Mouse (Mus musculus): ENCODE measurements around the gene Spata31d1d.
"Not testable (repeated sequence)": the region's sequence is repeated elsewhere in the genome, so short reads cannot be mapped to it uniquely, and the experiment has no call there.

The Spata31d1d gene

DNA sequence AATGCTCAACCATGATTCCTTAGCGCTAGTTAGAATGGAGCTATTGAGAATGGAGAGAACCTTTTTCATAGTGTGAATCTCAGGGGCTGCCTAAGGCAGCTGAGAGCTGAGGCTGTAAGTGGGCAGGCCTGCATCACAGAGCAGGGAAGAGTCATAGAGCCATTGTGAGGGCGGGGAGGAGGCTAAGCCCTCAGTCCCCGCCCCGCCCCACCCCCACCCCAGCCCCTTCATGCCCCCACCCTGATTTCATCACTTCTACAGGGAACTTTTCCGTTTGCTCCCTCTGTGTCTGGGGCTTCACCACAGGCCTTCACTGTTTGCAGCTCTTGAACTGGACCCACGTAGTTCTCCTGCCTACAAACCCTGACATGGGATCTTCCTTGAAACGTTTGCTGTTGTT, at the start of gene Spata31d1d:
TSS of gene Spata31d1d (minus strand) at position 101 of the 400 bp plus-strand sequence.
- no peak for DNase-seq (ENCODE audit: low spot score in 2 of 2)

DNA sequence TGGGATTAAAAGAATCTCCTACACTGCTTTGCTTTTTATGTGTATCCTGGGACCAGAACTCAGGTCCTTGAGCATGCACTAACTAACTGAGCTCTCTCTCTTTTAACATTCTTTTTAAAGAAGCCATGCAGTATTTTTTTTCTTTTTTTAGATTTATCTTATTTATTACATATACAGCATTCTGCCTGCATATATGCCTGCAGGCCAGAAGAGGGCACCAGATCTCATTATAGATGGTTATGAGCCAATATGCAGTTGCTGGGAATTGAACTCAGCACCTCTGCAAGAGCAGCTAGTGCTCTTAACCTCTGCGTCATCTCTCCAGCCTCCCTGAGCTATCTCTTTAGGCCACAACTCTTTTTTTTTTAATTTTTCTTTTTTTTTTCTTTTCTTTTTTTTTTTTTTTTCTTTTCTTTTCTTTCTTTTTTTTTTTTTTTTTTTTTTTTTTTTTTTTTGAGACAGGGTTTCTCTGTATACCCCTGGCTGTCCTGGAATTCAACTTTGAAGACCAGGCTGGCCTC, 48.3 kb upstream of the Spata31d1d start:
- DNase-seq (ENCODE audit: low spot score in 2 of 2): not testable (repeated sequence)

DNA sequence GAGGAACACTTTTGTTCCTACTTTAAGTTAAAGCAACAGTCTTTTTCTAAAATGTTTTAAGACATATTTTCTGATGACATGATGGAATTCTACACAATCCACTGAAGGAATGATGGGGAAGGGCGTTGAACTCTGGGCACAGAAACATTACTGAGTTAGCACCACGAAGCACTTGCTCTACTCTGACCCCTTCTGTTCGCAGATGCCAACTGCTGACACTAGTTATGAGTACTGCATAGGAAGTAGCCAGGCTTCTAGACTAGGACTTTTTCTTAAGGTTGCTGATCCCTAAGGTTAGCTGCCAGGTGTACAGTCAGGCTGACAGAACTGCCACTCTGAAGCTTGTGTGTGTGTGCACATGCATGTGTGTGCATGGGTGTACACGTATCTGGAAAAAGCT, 47.7 kb upstream of the Spata31d1d start:
- no peak for DNase-seq (ENCODE audit: low spot score in 2 of 2)

DNA sequence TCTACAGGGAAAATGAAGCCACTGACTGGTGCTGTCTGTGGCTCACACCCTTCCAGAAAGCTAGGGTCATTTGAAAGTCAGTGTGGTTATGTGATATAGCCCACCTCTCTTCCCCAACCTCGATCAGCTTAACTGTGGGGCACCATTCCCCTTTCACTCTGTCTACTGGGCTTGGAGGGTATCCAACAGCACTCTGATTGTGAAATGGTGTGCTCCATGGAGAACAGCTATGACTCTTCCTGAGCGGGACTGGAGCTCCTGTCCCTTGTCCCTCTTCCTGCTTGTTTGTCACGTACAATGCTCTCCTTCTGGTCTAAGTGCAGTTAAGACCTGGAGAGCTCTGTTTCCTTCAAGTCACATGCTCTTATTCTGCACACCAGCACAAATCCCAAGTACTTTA, 43.6 kb upstream of the Spata31d1d start:
- DNase-seq (ENCODE audit: low spot score in 2 of 2): no peak

DNA sequence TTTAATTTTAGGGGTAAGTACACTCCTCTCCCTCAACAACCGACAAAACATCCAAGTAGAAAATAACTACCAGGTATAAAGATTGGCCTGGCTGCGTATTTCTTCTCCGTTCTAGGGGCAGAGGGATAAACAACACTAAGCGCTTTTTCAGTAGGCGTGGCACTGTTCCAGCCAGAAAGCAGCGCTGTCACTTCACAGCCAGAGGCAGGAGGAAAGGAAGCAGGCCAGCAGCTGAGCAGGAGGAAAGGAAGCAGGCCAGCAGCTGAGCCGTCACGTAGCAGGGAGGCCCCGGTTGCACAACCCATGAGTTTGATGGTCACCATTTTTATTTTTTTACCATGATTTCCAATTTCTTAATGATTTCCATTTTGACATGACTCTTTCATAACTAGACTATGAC, 39.7 kb upstream of the Spata31d1d start:
- peak; percentile 37 to 76 for DNase-seq (ENCODE audit: low spot score in 2 of 2)

DNA sequence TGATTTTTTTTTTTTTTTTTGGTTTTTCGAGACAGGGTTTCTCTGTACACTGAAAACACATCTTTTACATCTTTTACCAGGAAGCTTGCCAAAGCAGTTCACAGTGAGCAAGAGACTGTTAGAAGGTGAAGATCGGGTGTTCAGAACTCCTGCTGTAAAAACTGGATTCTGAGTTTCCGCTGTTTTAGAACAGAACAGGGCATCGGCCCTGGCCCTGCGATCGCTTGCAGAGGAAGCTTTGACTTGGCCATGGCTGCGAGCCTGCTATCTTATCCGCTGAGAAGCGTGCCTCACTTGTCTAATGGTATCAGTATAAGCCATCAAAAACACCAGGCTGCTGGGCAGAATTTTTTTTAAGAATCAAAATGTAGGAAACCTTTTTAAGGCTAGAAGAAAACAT, 39.3 kb upstream of the Spata31d1d start:
- DNase-seq (ENCODE audit: low spot score in 2 of 2): no peak

DNA sequence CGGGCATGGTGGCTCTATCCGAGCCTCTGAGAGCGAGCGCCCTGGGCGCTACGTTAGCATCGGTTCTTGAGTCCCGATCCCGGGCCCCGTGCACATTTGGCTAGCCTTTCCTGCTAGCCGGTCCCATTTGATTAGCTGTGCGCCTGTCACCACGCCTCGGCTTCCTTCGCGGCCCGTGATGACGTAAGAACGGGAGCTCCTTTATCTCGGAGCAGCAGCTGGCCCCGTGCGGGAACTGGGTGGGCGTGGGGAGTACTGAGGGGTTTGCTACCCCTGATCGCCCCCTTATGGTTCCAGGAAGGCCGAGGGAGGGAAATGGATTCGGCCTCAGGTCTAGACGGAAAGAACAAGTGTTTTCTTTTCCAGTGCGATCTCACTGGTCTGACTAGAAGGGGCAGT, 38.6 kb upstream of the Spata31d1d start:
- DNase-seq (ENCODE audit: low spot score in 2 of 2): peak; percentile 65 to 80

DNA sequence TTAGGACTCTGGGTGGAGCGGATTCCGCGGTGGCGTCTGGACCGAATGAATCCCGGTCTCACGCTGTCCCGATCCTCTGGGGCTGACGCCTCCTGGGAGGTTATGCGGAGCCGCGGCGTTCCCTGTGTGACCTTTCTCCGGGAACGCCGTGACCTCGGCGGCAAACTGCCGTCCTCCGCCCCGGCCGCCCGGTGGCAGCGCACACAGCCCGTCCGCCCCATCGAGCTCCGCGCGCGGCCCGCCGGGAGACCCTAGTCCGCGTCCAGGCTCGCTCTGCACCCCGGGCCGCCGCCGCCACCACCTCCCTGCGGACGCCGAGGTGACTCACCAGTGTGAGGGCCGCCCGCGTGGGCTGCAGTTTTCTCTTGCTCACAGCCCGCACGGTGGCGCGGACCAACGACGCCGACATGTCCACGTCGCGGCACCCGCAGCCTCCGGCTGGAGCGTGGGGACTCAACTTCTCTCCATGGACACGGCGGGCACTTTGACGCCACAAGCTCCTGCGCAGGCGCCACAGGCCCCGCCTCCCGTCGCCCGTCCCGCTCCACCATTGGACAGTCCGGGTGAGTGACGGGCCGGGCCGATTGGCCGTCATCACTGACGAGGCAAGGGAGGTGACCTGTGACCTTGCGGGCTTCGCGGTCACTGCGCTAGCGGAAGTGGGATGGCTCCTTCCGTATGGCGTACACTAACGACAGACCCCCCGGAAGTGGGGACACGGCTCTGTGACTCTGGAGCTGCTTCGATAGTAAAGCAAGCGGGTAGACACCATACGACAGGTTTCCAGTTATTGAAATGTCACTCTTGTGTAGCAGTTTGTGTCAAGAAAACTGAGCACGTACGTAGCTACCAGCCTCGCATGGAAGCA, 38.0 kb upstream of the Spata31d1d start, which contains the start of gene Isca1:
TSS of gene Isca1 (minus strand) at position 515 of the 868 bp plus-strand sequence.
- peak; percentile 99 for DNase-seq (ENCODE audit: low spot score in 2 of 2)

DNA sequence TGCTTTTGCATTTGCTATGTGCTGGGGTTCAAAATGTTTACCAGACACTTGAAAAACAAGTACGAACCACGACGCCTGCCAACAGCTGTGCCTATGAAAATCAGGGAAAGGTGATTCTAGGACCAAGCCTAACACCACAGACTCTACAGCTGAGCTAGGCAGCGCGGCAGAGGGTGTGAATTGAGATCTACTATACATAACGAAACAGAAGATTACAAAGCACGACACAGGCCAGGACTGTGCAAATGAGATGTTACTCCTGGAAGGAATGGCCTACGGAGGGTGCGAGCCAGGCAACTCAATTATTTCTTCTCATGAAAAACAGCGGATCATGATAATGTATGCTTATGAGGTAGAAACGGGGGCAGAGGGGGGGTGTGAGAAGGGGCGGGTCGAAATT, 37.0 kb upstream of the Spata31d1d start:
- DNase-seq (ENCODE audit: low spot score in 2 of 2): no peak

DNA sequence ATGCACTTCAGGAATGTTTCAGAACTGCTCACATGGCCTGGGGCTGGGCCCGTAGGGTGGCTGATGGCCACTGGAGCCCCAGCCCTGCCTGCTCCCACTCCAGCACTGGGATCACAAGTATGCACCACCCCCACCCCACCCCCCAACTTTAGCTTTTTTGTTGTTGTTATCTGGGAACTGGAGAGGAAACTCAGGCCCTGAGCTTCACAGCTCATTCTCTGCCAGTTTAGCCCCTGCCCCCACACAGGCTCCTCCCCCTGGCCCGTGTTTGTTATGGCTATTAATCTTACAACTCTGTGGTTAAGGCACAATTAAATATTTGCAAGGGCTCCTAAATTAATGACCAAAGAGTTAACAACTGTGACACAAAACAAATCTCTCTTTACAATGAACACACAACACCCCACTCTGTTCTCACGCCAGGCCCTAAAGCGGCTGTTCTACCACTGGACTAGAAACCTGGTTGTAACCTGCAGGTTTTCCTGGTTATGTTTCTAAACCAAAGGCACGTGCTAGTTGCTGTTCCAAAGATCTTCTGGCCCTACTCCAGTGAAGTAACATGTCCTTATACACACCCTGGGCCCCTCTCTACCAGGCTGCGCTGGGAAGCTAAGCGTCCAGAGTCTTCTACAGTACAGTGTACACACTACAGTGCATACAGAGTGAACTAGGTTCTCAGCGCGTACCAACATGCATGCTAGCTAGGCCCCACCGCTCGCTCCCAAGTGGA, 35.4 kb upstream of the Spata31d1d start:
- DNase-seq (ENCODE audit: low spot score in 2 of 2): peak in 1 of 2 experiments; percentile 32

DNA sequence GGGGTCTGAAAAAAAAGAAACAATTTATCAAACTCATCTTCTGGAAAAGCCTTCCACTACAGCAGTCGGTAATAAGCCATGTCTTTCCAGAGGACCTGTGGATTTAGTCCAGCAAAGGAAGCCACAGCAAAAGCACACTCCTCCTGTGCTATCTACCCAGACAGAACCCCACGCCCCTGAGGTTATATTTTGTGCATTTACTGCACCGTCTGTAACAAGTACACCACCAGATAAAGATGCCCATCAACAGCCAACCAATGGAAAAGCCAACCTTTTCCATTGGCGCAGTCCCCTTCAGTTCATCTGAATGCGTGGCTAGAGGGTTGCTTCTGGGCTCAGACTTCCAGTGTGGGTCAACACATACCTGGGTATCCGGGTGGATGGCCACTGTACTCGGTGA, 31.2 kb upstream of the Spata31d1d start:
- DNase-seq (ENCODE audit: low spot score in 2 of 2): no peak

DNA sequence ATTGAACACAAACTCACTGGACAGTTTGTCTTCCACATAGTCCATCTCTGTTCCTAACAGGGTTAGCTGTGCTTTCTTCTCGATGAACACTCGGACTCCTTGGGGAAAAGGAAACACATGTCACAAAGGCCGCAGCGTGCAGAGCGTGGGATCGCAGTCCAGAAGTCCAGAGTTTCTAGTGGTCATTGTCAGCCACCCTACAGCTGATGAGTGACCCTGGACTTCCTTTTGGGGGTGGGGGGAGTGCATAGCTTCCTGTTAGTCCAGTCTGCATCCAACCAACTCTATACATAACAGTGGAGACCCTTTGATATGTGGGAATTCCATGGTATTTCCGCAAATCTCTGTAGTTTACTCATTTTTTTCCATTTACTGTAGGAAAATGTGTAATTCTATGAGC, 25.4 kb upstream of the Spata31d1d start:
- DNase-seq (ENCODE audit: low spot score in 2 of 2): no peak

DNA sequence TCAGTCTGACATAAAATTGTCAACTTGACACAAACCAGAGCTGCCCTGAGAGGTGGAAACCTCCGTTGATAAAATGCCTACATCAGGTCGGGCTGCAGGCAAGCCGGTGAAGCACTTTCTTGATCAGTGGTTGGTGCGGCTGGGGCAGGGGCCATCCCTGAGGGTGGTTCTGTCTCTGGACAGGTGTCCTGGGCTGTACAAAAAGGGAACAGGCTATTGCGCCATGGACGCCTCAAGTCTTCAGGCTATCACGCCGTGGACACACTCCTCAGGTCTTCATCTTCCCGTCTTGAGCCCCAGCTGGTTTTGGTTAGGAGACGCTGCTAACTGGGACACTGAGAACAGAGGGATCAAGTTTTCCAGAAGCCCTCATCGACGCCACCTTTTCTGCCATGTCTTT, 18.8 kb upstream of the Spata31d1d start:
- no peak for DNase-seq (ENCODE audit: low spot score in 2 of 2)

DNA sequence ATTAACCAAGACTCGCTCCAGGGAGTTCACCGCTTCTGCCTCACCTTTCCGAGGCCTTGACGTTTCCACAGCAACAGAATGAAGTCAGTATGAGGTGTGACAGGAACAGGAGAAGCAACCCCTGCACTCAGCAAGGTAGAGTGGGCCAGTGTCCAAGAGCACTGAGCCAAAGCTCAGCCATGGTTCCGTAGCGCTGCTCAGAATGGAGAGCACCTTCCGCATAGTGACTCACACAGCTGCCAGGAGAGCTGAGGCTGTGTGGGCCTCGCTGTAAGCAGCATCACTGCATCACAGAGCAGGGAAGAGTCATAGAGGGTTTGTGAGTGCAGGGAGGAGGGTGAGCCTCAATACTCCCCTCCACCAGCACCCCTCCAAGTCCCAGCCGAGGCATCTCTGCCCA, 15.2 kb upstream of the Spata31d1d start, which contains the start of gene 1700014D04Rik:
TSS of gene 1700014D04Rik (minus strand) at position 42 of the 400 bp plus-strand sequence.
- DNase-seq (ENCODE audit: low spot score in 2 of 2): no peak

DNA sequence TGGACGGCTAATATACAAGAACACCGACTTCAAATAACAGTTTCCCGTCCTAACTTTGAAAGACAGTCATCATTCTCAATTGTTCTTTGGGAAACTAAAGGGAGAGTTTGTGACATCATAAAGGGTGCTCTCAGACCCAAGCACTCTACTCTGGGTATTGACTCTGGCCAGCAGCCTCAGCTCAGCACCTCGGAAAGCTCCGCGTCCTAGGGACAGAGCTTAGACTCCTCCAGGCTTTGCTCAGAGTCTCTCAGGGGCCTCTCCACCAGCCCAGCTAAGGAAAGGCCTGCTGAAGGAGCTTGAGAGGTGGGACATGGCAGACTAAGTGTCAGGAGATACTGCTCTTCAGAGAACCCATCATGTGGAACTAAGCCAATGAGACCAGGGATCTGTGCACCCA, 14.6 kb upstream of the Spata31d1d start:
- no peak for DNase-seq (ENCODE audit: low spot score in 2 of 2)

DNA sequence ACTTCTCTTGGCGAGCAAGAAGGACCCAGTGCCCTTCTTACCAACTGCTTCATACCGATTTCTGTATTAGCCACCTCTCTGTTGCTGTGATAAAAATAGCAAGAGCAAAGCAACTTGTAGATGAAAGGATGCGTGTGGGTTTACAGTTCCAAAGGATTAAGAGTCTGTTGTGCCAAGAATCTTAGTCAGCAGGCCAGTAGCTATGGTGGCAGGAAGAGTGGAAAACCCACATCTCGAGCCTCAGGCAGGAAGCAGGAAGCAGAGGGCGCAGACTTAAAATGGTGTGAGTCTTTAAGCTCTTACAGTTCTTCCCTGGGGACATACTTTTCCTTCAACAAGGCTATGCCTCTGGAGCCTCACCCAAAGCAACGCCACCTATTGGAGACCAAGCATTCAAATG, 13.9 kb upstream of the Spata31d1d start:
- DNase-seq (ENCODE audit: low spot score in 2 of 2): no peak

DNA sequence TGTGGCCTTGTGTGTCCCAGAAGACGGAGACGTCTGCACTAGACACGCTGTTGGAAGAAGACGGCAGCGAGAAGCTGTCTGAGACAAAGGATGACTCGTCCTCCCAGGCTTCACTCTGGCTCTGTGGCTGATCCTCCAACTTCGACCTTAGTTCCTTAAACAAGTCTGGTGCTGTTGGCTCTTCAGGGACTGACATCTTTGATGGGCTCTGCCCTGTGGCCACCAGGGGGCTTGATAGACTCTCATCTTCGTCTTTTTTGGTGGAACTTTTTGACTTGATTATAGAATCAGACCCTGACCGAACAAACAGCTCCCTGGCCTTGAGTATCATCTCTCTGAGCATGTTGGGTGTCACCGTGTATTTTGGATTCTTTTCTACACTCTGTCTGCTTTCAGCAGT, 10.1 kb upstream of the Spata31d1d start:
- DNase-seq (ENCODE audit: low spot score in 2 of 2): no peak

DNA sequence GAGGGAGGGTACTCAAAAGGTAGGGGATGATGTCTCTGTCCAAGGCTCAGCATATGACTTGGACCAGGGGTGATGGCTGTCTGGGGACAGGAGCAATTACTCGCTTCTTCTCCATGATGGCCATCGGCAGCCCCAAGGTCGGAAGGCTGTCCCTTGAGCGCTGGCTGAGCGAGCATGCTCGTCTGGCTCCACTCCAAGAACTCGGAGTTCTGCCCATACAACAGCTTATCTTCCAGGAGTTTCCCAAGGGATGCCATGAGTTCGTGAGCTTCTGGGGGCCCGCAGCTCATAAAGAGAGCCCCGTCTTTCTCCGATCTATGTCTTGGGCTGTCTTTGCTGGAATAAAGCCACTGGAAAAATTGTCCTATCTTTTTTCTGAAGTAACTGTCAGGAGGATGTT, 9.5 kb upstream of the Spata31d1d start:
- DNase-seq (ENCODE audit: low spot score in 2 of 2): peak in 1 of 2 experiments; percentile 26

DNA sequence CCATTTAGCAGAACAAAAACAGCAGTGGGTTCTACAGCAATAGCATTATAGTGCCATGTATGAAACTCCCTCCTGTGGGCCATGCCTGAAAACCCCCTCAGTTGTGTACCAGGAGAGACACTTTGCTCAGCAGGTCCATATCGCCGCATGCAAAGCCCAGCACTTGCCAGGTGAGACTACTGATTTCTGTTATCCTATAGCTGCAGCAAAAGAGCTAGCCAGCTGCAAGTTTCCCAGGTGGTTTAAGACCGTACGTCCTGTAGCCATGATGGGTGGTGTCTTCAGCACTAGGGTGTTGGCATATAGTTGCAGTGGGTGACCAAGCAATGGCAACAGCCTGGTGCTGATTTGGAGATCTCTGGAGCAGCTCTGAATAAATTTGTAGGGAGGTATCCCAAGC, 7.8 kb upstream of the Spata31d1d start:
- DNase-seq (ENCODE audit: low spot score in 2 of 2): no peak

DNA sequence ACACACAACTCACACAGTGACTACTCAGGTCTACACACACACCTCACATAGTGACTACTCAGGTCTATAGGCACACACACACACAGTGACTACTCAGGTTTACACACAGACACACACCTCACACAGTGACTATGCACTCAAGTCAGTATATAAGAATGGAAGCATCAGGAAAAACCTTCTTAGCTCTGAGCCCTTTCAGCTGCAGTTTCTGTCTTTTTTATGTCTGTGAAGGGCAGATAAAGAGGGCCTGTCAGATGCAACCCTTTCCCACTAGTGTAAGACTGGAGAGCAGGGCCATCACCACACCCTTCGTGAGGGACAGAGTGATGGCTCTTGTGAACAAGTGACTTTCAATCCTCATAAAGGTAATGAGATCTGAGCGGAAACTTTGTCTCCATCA, 6.9 kb upstream of the Spata31d1d start:
- no peak for DNase-seq (ENCODE audit: low spot score in 2 of 2)

DNA sequence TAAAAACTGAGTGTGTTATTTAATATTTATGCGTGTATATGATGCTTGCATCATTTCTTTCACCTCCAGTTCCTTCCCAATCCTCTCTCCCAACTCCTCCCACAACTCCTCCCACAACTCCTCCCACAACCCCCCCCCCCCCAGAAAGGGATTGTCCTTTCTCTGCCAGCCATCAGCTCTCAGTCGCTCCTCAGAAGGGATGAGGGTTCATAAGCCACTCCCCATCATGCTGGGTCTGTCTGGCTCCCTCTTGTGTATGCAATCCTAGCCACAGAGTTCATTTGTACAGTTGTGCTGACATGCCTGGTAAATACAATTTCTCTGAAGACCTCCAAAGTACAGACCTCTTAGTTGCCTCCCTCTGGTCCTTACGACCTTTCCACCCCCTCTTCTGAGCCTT, 3.6 kb upstream of the Spata31d1d start:
- no peak for DNase-seq (ENCODE audit: low spot score in 2 of 2)

DNA sequence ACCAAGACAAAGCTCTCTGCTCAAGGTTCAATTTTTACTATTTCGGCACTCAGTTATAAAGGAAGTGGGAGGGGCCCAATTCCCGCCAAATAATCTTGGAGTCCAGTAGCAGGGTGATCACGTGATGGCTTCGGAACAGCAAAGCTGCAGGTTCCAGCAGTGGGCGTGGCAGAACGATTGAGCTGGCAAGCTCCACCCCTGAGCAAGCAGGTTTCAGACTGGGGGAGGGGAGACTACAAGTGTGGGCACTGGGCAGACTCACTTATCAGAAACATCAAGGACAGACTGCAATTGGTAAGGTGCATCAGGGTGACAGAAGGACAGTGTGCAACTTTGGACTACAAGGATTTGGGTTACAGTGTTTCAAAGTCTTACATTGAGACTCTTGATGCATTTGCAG, 2.8 kb upstream of the Spata31d1d start:
- not testable (repeated sequence) for DNase-seq (ENCODE audit: low spot score in 2 of 2)

DNA sequence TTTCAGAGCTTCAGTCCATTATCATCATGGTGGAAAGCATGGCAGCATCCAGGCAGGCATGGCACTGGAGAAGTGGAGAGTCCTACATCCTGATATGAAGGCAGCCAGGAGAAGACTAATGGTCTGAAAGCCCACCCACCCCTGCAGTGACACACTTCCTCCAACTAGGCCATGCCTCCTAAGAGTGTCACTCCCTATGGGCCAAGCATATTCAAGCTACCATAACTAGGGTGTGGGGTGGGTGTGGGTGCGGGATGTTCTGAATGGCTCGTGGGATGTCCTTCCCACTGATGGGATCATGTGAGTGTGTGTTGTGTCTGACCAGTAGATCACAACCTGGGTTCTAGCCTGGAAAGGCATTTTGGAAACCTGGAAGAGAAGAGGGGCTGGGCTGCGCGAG, 2.4 kb upstream of the Spata31d1d start:
- DNase-seq (ENCODE audit: low spot score in 2 of 2): no peak
